Mouse (Mus musculus): ENCODE results near the gene Gm19426.

DNA sequence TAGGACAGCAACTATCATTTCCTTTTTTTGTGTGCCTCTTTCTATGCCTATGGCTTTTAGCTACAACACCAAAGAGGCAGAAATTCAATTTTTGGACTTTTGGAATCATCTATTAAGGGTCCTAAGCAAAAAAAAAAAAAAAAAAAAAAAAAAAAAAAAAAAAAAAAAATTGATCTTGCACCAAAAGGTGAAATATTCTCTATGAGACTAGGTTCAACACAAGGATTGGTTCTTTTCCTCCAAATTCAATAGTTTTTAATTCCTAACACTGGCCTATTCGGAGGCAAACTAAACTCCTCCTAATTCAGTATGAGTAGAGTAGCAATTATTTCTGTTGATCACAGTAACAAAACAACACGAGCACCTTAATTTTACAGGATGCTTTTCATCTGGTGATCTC, 31.6 kb downstream of the Gm19426 start:
- no peak for TF ChIP-seq CHD2 (IDR thresholded peaks at IDR 0.05; ENCODE audit: low read depth, low read length)
- TF ChIP-seq MAFK (IDR thresholded peaks at IDR 0.05; ENCODE audit: insufficient read depth, low read depth, low read length) = no peak
- no peak for TF ChIP-seq HCFC1 (IDR thresholded peaks at IDR 0.05; ENCODE audit: borderline replicate concordance, insufficient read depth, low read length)

Measured in ES-E14 (cell line).